Mouse (Mus musculus): ENCODE results near the gene Alpk1. TPM values are rescaled to one million over a fixed set of nuclear protein-coding genes. Genes with fewer than 3 reads are reported as not detected.

The Alpk1 gene
- polyA plus RNA-seq, 1 experiment from 2014 or later, result 0.71 TPM

Other genes starting within 250 kb of the Alpk1 start
- 27.5 and 31.7 TPM in 2 replicates for gene Larp7, start 227.2 kb downstream of the Alpk1 start, polyA plus RNA-seq (2015; fragmentation: Nextera tagmentation; extraction: Ambion mirVana)
- 4.2 and 4.5 TPM in 2 replicates for gene Zgrf1, start 227.0 kb downstream of the Alpk1 start, polyA plus RNA-seq (2015; fragmentation: Nextera tagmentation; extraction: Ambion mirVana)
- 6.7 and 17.7 TPM in 2 replicates for gene Neurog2, start 147.4 kb downstream of the Alpk1 start, polyA plus RNA-seq (2015; fragmentation: Nextera tagmentation; extraction: Ambion mirVana)
- 2.9 and 3.9 TPM in 2 replicates for gene Tifa, start 9.3 kb upstream of the Alpk1 start, polyA plus RNA-seq (2015; fragmentation: Nextera tagmentation; extraction: Ambion mirVana)
- gene Ap1ar, start 57.0 kb upstream of the Alpk1 start, polyA plus RNA-seq (2015; fragmentation: Nextera tagmentation; extraction: Ambion mirVana), result 90.4 and 104 TPM in 2 replicates
- 7.0 and 8.7 TPM in 2 replicates for gene Fam241a, start 115.8 kb upstream of the Alpk1 start, polyA plus RNA-seq (2015; fragmentation: Nextera tagmentation; extraction: Ambion mirVana)